Mouse (Mus musculus): Measurements from ENCODE around the gene Aebp2. TPM values are rescaled to one million over a fixed set of nuclear protein-coding genes. Genes with fewer than 3 reads are reported as not detected.

Gene Aebp2
- 23.2 and 30.0 TPM in 2 replicates for polyA plus RNA-seq (2012; rRNA removed; ENCODE audit: low replicate concordance)

GRCm38 (mm10) chr6:140622391-140623225 lies at the start of gene Aebp2:
Gene Aebp2, plus strand, starts transcription at chr6:140622663.

Other genes starting within 250 kb of the Aebp2 start
- gene Plekha5, start 198.6 kb upstream of the Aebp2 start, polyA plus RNA-seq (2012; rRNA removed; ENCODE audit: low replicate concordance), result 18.8 and 61.8 TPM in 2 replicates
- gene Gm11077, start 106.6 kb downstream of the Aebp2 start, polyA plus RNA-seq (2012; rRNA removed; ENCODE audit: low replicate concordance), result not detected in 2 replicates

All from subcutaneous adipose tissue, adult 2 months (tissue).